Mouse (Mus musculus) heart, embryonic 13.5 days (tissue): ENCODE results near the gene Zbtb24. TPM values are rescaled to one million over a fixed set of nuclear protein-coding genes. Genes with fewer than 3 reads are reported as not detected.

Experiments
- ATAC-seq: fragments of 200-750 bp; cut with Nextera tagmentation; 2 replicates; pipeline ENCODE4 v1.8.0; 2017; ENCODE audit warnings: moderate TSS enrichment; ENCODE audit not compliant: insufficient number of reproducible peaks, low FRiP score, low TSS enrichment; ENCODE audit errors: extremely low read depth
- H3K27ac ChIP-seq: fragments of 300-500 bp; sonication (generic); replicated peaks from 2 replicates; pipeline ENCODE4 v1.5.1; 2015; ENCODE audit warnings: moderate library complexity, mild to moderate bottlenecking, inconsistent platforms
- H3K27me3 ChIP-seq: fragments of 300-500 bp; sonication (generic); replicated peaks from 2 replicates; pipeline ENCODE4 v1.6.1; 2015; ENCODE audit warnings: mild to moderate bottlenecking, inconsistent platforms
- H3K36me3 ChIP-seq: fragments of 300-500 bp; sonication (generic); 2 replicates; pipeline ENCODE4 v1.6.1; 2015; ENCODE audit warnings: mild to moderate bottlenecking, inconsistent platforms
- H3K4me1 ChIP-seq: fragments of 300-500 bp; sonication (generic); 2 replicates; pipeline ENCODE4 v1.6.1; 2015; ENCODE audit warnings: inconsistent platforms
- H3K4me2 ChIP-seq: fragments of 300-500 bp; sonication (generic); 2 replicates; pipeline ENCODE4 v1.6.1; 2015; ENCODE audit warnings: inconsistent platforms, mild to moderate bottlenecking, moderate library complexity
- H3K4me3 ChIP-seq: fragments of 300-500 bp; sonication (generic); 2 replicates; pipeline ENCODE4 v1.5.1; 2015; ENCODE audit warnings: moderate library complexity, mild to moderate bottlenecking, inconsistent platforms
- H3K9ac ChIP-seq: fragments of 300-500 bp; sonication (generic); 2 replicates; pipeline ENCODE4 v1.6.1; 2015; ENCODE audit warnings: inconsistent platforms, mild to moderate bottlenecking, moderate library complexity
- H3K9me3 ChIP-seq: fragments of 300-500 bp; sonication (generic); 2 replicates; pipeline ENCODE4 v1.6.1; 2016; ENCODE audit warnings: inconsistent platforms
- WGBS: fragments of 180-500 bp; shearing (Covaris S2); methylation state at CpG from one replicate; pipeline ENCODE4 v1.1.7; 2015; ENCODE audit warnings: mixed read lengths; 5-methylcytosine and 5-hydroxymethylcytosine counted together
- polyA plus RNA-seq: library from polyadenylated mRNA; unstranded; fragments of >200 nt; fragmentation: Nextera tagmentation; extraction: Ambion mirVana; gene quantifications from 2 replicates; pipeline ENCODE4 v1.2.1, GENCODE M21; 2015

Gene Zbtb24
- polyA plus RNA-seq, 1 experiment from 2014 or later: 11.2 TPM

- peaks cover 44% of the 10 kb centered on the region for H3K36me3 ChIP-seq
- ATAC-seq: no peak
- H3K9ac ChIP-seq: no peak overlapping the region
- H3K9me3 ChIP-seq: no peaks in the 10 kb centered on the region
- peaks cover 7% of the 10 kb centered on the region for H3K4me1 ChIP-seq
- H3K4me3 ChIP-seq: no peak overlapping the region
- no peak overlapping the region for H3K4me2 ChIP-seq
- H3K27me3 ChIP-seq: no peaks in the 10 kb centered on the region
- 63% methylated on average over 6 of the region's 6 CpGs for WGBS
- H3K27ac ChIP-seq: no peak overlapping the region
These were observed 17.1 kb downstream of the Zbtb24 start for GRCm38 (mm10) chr10:41467325-41467724.

- no peak overlapping the region for H3K9ac ChIP-seq
- H3K4me1 ChIP-seq: peaks cover 41% of the 10 kb centered on the region
- H3K27ac ChIP-seq: no peak overlapping the region
- no peaks in the 10 kb centered on the region for H3K9me3 ChIP-seq
- no peaks in the 10 kb centered on the region for H3K27me3 ChIP-seq
- H3K4me2 ChIP-seq: no peak overlapping the region
- H3K36me3 ChIP-seq: peaks cover 17% of the 10 kb centered on the region
- no peak for ATAC-seq
- 82% methylated on average over 3 of the region's 3 CpGs for WGBS
- H3K4me3 ChIP-seq: no peak overlapping the region
These were observed 20.5 kb downstream of the Zbtb24 start for GRCm38 (mm10) chr10:41470693-41471092.

GRCm38 (mm10) chr10:41472534-41472933, 22.4 kb downstream of the Zbtb24 start:
- no peak overlapping the region for H3K4me3 ChIP-seq
- H3K27me3 ChIP-seq: no peaks in the 10 kb centered on the region
- peaks cover 56% of the 10 kb centered on the region for H3K4me1 ChIP-seq
- H3K9ac ChIP-seq: no peak overlapping the region
- ATAC-seq: no peak
- H3K9me3 ChIP-seq: no peaks in the 10 kb centered on the region
- H3K4me2 ChIP-seq: no peak overlapping the region
- peaks cover 4% of the 10 kb centered on the region; the same call in 1 of the 2 replicates for H3K36me3 ChIP-seq
- H3K27ac ChIP-seq: 0 out of 2 replicates have a peak overlapping the region, but pooled peaks have one; percentile 12

- H3K27me3 ChIP-seq: no peaks in the 10 kb centered on the region
- no peak overlapping the region for H3K9ac ChIP-seq
- H3K4me1 ChIP-seq: peaks cover 61% of the 10 kb centered on the region
- peaks cover 3% of the 10 kb centered on the region for H3K36me3 ChIP-seq
- peak overlapping the region; percentile 90 for H3K27ac ChIP-seq
- no peak overlapping the region for H3K4me2 ChIP-seq
- 75% methylated on average over 5 of the region's 5 CpGs for WGBS
- ATAC-seq: no peak
- H3K4me3 ChIP-seq: no peak overlapping the region
- no peaks in the 10 kb centered on the region for H3K9me3 ChIP-seq
These were observed 22.8 kb downstream of the Zbtb24 start for GRCm38 (mm10) chr10:41472962-41473481.

- Histone ChIP-seq H3K36me3 (peaks cover 10% of the 10 kb centered on the region), H3K27me3 (no peaks in the 10 kb centered on the region), H3K4me3 (no peak overlapping the region), H3K27ac (peak overlapping the region; percentile 90), H3K9ac (no peak overlapping the region), H3K4me1 (peaks cover 70% of the 10 kb centered on the region), H3K9me3 (no peaks in the 10 kb centered on the region), H3K4me2 (peak overlapping the region; percentile 14; the same call in 1 of the 2 replicates)
- 26% methylated on average over 6 of the region's 6 CpGs for WGBS
- ATAC-seq: no peak
These were observed 23.7 kb downstream of the Zbtb24 start for GRCm38 (mm10) chr10:41473782-41474468.

- Histone ChIP-seq H3K27ac (peak overlapping the region; percentile 90), H3K4me1 (peaks cover 70% of the 10 kb centered on the region), H3K9ac (peak overlapping the region; percentile 66), H3K9me3 (no peaks in the 10 kb centered on the region), H3K4me3 (no peak overlapping the region), H3K4me2 (peak overlapping the region; percentile 96; the same call in 1 of the 2 replicates), H3K27me3 (no peaks in the 10 kb centered on the region), H3K36me3 (peaks cover 21% of the 10 kb centered on the region)
- no peak for ATAC-seq
- whole genome bisulfite sequencing: 56% methylated on average over 1 of the region's 1 CpGs
These were observed 24.8 kb downstream of the Zbtb24 start for GRCm38 (mm10) chr10:41474981-41475391.

- Histone ChIP-seq H3K9me3 (no peaks in the 10 kb centered on the region), H3K27ac (peak within 1 kb of the TSS; percentile 90), H3K4me2 (peak within 1 kb of the TSS; percentile 96), H3K4me1 (peaks cover 84% of the 10 kb centered on the region), H3K9ac (peak within 1 kb of the TSS; percentile 91), H3K4me3 (peak within 1 kb of the TSS; percentile 75), H3K27me3 (no peaks in the 10 kb centered on the region), H3K36me3 (peaks cover 32% of the 10 kb centered on the region)
- peak; percentile 64 for ATAC-seq
- under 1% methylated on average over 35 of the region's 35 CpGs for WGBS
These were observed 26.2 kb downstream of the Zbtb24 start, which contains the start of gene Mical1 for GRCm38 (mm10) chr10:41476171-41477017. Gene Mical1, plus strand, starts transcription at chr10:41476314.

- H3K4me3 ChIP-seq: peak overlapping the region; percentile 75
- peak overlapping the region; percentile 90 for H3K27ac ChIP-seq
- peaks cover 87% of the 10 kb centered on the region for H3K4me1 ChIP-seq
- H3K36me3 ChIP-seq: peaks cover 37% of the 10 kb centered on the region
- no peak for ATAC-seq
- H3K27me3 ChIP-seq: no peaks in the 10 kb centered on the region
- H3K9me3 ChIP-seq: no peaks in the 10 kb centered on the region
- peak overlapping the region; percentile 96 for H3K4me2 ChIP-seq
- WGBS: 0% methylated on average over 9 of the region's 9 CpGs
- H3K9ac ChIP-seq: peak overlapping the region; percentile 91
These were observed 26.8 kb downstream of the Zbtb24 start for GRCm38 (mm10) chr10:41477018-41477277.

GRCm38 (mm10) chr10:41477278-41478181, 27.3 kb downstream of the Zbtb24 start:
- peak overlapping the region; percentile 90 for H3K27ac ChIP-seq
- peak overlapping the region; percentile 75 for H3K4me3 ChIP-seq
- H3K27me3 ChIP-seq: no peaks in the 10 kb centered on the region
- H3K4me2 ChIP-seq: peak overlapping the region; percentile 96
- peak overlapping the region; percentile 91 for H3K9ac ChIP-seq
- H3K36me3 ChIP-seq: peaks cover 43% of the 10 kb centered on the region
- peaks cover 81% of the 10 kb centered on the region for H3K4me1 ChIP-seq
- 2% methylated on average over 20 of the region's 20 CpGs for whole genome bisulfite sequencing
- H3K9me3 ChIP-seq: no peaks in the 10 kb centered on the region
- peak; percentile 47; the same call in 1 of the 2 replicates for ATAC-seq

- H3K9me3 ChIP-seq: no peaks in the 10 kb centered on the region
- no peak overlapping the region for H3K4me2 ChIP-seq
- no peak for ATAC-seq
- no peak overlapping the region for H3K4me3 ChIP-seq
- H3K27ac ChIP-seq: no peak overlapping the region
- H3K9ac ChIP-seq: no peak overlapping the region
- H3K27me3 ChIP-seq: no peaks in the 10 kb centered on the region
- peaks cover 57% of the 10 kb centered on the region for H3K4me1 ChIP-seq
- 86% methylated on average over 3 of the region's 3 CpGs for WGBS
- peaks cover 67% of the 10 kb centered on the region for H3K36me3 ChIP-seq
These were observed 29.8 kb downstream of the Zbtb24 start for GRCm38 (mm10) chr10:41479961-41480360.
